Mouse (Mus musculus): Measurements from ENCODE around the gene Gabarap.
"Not testable (repeated sequence)": the region's sequence is repeated elsewhere in the genome, so short reads cannot be mapped to it uniquely, and the experiment has no call there.

Gene Gabarap

DNA sequence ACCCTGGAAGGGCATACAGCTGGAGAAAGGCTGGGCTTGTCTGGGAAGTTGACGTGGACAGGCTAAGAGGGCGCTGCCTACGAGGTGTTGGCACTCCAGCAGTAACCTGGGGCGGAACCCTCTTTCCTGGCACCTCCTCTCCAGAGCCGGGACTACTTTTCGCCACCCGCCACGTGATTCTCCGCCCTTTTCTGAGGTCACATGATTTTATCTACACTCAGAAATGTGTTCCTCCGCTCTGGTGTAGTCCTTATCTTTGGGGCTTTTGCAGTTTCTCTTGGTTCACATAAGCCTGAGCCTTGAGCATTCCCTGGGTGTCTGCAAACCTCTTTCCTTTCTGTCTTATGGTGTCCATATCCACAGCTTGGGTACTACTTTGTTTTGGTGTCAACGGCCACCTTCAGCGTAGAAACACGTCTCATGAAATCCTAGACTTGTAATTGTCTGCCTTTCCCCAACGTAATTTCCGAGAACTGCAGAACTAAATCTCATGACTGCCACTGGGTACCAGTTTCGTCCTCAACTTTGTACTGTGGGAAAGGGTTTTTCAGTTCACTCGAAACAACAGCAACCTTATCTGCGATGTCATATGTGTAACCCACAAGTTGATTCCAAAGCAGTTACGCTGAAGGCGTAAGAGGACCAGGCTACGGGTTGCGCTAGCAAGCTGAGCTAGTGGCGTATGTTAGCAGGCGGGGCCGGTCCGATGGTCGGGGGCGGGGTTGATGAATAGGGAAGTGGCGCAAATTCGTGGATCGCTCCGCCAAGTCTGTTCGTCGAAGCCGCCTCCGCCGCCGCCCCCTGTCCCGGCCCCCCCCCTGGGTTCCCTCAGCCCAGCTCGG lies at the start of gene Gabarap:
Gene Gabarap (plus strand): TSS at position 294 of the 842 bp plus-strand sequence.
- DNase-seq (ENCODE audit: low spot score): peak; percentile 98

DNA sequence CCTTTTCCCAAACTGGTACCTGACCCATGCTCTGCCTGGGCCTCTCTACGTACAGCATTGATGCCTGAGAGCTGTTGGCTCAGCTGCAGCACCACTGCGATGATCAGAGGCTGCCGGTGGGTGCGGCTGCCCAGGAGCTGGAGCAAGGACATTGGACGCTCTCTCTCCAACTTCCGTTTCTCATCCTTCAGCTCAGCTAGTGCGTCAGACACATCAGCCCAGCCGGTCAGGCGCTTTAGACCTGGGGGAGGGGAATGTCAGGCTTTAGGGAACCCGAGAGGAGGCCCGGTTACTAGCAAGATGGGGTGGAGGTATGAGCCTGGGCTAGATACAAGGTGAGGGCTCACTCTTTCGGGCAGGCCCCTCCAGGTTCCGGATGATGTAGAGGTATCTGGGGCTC lies 45.7 kb upstream of the Gabarap start:
- DNase-seq (ENCODE audit: low spot score): no peak

DNA sequence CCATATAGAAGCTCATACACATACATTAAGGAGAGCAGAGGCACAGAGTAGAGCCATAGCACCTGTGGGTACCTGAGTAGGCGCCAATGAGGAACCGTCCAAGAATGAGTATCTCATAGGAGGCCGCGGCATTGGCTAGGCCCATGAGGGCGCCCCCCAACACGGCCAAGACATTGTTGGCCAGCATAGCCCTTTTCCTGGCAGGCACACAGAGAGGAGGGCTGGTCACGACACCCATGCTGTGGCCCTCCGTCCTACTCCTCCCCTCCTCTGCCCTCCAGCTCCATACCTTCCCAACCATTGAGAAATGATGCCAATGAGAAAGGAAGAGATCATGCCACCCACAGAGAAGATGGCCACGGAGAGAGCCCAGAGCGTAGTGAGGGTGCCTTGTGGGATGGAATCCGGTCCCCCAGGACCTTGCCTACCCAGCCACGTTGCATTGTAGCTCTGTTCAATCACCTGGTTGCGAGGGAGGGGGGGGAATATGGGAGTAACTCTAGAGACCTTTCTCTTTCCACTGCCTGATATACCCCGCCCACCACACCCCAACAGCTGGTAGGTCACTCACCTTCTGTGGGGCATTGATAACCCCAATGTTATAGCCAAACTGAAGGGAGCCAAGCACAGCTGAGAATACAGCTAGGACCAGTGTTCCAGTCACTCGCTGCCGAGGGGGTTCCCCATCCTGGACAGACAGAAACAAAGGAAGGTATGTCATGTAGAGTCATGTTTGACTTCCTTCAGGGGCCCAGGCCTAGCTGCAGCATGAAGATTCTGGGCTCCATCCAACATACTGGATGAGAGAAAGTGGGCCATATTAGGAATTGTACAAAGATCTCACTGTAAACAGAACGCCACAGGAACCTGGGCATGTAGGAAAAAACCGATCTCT lies 44.7 kb upstream of the Gabarap start:
- no peak for DNase-seq (ENCODE audit: low spot score)

DNA sequence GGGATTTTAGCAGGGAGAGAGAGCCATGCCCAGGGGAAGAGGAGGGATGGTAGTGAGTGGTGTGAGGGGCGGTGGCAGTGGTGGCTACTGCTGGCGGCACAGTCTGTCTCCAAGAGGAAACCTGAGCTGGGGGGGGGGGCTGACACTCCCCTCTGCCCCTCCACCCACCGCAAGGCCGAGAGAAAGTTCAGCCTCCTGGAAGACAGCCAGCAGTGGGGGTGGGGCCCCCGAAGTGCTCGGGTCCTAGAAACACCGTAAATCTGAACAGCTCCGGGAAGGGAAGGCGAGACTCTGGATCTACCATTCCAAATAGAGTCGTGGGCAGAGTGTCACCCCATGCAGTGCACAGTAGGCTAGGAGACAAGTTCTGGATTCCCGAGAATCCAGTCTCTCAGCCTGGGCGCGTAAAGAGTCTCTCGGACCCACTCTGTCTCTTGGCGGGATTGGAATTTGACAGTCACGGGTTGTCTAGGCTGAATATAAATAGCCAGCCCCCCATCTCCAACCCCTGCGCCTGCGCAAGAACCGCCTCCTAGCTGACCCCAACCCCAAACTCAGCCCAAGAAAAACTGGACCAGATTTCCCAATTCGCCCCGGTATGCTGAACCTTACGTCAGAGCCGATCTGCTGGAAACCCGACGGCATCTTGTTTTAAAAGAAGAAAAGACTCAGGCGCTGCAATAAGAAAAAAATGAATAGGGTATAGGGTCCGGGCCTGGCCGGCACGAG lies 43.4 kb upstream of the Gabarap start:
- DNase-seq (ENCODE audit: low spot score): no peak

DNA sequence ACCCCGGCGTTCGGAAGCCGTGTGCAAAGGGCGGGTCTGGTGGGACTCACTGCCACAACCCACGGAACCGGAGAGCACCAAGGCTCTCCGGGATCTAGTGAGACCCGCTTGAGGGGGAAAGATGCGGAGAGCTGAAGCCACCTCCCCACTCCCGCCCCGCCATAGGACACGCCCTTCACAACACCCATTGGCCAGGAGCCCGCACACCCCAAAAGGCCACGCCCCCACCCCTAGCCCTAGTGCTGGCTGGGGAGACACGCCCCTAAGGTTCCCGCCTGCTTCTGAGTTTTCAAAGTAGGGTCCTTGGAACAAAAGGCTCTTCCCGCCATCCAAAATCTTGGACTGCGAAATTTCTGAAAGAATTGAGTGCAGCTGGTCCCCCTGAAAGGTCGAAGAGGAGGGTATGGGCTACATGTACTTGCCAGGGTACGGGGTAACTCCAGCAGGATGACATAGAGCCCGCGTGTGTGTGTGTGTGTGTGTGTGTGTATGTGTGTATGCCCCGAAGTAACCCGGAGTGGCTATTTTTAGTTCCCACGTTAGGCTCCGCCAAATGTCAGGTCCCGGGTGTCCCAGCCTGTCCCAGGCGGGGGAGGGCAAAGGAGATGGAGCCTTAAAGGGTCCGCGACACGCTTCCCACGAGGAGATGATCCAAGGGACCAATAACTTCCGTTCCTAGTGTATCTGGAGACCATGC lies 42.7 kb upstream of the Gabarap start, which contains the start of gene Slc2a4:
Gene Slc2a4 (minus strand): TSS at position 123 of the 697 bp plus-strand sequence.
- DNase-seq (ENCODE audit: low spot score): no peak

DNA sequence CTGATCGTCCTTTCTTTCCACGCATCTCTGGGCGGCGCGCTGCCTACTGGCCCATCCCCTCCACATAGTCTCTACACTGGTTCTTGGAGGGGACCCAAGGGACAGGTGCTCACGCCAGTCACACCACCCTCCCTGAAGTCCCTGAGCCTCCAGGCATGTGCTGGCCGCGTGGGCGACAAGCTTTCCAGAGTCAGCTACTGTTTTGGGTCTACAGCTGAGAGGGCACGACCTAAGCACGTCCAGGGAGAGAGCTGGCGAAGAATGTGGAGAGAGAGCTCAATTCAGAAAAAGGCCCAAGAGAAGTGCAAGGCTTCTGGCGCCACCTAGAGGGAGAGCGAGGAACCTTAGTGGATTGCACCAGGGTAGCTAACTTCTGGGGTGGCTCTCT lies 42.2 kb upstream of the Gabarap start:
- DNase-seq (ENCODE audit: low spot score): peak; percentile 62

DNA sequence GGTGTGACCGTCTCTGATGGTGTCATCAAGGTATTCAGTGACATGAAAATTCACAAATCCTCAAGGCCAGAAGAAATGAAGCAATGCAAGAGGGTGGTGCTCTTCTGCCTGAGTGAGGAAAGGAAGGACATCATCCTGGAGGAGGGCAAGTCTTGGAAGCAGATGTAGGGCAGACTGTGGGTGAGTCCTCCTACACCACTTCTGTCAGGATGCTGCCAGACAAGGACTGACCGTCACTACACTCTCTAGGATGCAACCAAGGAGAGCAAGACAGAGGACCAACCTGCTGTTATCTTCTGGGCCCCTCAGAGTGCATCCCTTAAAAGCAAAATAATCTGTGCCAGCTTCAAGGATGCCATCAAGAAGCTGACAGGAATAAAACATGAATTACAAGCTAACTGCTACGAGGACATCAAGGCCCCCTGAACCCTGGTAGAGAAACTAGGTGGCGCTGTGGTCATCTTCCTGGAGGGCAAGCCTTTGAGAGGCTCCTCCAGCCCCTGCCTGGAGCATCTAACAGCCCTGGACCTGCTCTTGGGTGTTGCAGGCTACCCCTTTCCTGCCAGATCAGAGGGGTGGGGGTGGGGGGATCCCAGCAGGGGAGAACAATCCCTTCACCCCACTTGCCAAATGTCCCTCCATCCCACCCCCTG lies 40.0 kb upstream of the Gabarap start:
- DNase-seq (ENCODE audit: low spot score): no peak

DNA sequence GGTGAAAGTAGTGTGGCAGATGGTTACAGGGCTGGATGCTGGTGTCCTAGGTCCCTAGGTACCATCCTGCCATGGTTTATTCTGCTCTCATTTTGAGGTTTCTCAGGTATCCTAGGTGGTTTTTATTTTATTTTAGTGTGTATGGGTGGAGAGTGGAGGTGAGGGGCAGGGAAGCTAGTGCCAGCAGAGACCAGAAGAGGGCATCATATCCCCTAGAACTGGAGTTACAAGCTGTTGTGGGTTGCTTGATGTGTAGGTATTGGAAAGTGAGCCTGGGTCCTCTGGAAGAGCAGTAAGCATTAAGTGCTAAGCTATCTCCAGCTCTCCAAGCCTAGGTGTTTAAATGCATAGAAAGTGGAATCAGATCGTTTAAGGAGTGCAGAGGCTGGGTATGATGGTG lies 38.7 kb upstream of the Gabarap start:
- no peak for DNase-seq (ENCODE audit: low spot score)

DNA sequence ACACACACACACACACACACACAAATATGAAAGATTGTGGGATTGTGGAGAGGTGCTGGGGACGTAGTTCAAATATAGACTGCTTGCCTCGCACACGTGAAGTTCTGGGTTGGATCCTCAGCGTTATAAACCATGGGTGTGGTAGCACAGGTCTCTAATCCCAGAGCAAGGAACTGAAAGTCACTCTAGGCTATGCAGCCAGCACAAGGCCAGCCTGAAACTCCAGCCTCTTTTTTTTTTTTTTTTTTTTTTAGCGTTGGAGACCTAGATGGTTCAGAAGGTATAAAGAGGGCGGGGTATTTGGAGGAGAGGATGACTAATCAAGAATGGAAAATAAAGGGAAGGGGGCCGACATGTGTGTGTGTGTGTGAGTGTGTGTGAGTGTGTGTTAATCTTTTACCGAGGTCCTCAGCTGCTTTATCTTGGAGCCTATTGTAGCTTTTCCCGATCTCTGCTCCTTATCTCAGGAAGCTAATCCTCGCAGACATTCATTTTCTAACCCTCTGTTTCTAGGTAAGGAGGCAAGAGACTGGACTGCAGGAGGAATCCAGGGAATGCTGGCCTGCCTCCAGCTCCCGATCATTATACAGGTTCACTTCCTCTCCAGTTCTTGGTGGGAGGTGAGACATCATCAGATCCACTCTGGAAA lies 37.6 kb upstream of the Gabarap start:
- no peak for DNase-seq (ENCODE audit: low spot score)

DNA sequence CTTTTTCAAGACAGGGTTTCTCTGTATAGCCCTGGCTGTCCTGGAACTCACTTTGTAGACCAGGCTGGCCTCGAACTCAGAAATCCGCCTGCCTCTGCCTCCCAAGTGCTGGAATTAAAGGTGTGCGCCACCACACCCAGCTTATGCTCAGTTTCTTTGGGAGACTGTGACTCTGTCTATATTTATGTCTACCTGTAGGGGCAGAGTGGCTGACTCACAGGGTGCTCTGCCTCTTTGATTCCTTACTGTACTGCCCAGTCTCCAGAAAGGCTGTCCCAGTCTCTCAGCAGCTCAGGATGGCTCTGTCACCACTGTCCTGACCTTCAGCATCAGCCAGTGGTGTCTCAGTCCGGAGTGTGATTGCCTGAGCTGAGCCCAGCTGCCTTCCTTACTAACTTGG lies 35.3 kb upstream of the Gabarap start:
- DNase-seq (ENCODE audit: low spot score): not testable (repeated sequence)

DNA sequence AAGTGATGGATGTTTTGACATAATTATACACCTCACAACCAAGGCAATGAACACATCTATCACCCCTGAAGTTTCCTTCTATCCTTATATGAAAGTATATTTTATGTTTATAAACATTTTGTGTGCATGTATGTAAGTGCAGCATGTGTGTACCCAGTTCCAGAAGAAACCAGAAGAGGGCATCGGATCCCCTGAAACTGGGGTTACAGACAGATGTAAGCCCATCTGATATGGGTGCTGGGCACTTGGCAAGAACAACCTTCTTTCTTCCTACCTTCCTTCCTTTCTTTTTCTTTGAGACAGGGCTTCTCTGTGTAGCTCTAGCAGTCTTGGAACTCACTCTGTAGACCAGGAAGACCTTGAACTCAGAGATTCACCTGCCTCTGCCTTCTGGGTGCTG lies 34.7 kb upstream of the Gabarap start:
- DNase-seq (ENCODE audit: low spot score): no peak

DNA sequence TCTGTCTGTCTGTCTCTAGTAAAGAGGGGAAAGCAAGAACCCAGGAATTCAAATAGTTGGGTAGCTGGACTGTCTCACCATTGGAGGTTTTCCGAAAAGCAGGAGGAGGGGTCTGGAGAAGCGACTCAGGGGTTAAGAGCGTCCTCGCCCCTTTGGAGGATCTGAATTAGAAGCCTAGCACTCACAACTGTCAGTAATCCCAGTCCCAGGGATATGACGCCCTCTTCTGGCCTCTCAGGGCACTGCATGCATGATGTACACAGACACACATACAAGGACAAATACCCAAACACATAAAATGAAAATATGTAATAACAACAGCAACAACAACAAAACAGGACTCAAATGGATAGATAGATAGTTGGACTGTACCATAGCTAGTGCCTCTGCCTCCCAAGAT lies 30.3 kb upstream of the Gabarap start:
- DNase-seq (ENCODE audit: low spot score): no peak

DNA sequence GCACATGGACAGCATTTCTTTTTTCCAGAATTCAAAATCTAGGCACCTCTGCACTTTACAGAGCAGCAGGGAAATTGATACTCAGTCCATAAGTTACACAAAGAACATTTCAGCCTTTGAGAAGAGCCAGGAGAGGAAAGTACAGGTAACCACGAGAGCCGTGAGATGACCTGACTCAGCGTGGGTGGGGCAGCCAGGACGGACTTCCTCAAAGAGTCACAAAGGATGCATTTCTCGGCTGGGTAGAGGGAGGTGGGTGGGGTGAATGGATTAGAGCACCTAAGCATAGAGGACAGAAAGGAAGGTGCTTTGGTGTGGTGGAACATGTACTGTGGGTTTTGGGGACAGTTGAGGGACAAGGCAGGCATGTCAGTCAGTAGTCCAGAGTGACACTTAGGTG lies 29.1 kb upstream of the Gabarap start:
- no peak for DNase-seq (ENCODE audit: low spot score)

DNA sequence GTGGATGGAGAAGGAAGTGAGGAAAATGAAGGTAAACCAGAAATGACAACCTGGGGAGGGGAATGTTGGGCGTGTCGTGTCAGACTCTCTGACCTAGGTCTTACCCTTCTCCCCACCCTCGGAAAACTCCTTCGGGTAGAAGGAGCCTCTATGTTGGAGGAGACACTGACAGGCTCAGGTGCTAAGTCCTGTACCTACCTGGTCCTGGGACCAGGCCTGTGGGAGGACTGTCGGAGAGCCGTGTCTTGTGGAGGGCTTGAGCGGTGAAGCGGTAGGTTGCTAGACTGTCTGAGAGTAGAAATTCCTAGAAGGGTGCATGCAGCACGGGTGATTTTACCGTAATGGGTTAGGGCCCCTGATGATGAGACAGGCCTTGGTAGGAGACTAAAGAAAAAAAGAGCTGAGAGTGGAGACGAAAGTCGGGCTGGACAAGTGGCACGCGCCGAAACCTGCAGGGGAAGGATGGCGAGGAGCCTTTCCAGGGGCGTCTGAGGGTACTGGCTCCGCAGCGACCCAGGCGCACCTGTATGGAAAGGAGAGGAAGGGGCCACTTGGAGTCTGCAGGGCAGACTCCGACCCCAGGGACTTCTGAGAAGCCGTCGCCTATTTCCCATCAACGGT lies 26.2 kb upstream of the Gabarap start, which contains the start of gene Cldn7:
Gene Cldn7 (plus strand): TSS at position 130 of the 621 bp plus-strand sequence.
- DNase-seq (ENCODE audit: low spot score): no peak

DNA sequence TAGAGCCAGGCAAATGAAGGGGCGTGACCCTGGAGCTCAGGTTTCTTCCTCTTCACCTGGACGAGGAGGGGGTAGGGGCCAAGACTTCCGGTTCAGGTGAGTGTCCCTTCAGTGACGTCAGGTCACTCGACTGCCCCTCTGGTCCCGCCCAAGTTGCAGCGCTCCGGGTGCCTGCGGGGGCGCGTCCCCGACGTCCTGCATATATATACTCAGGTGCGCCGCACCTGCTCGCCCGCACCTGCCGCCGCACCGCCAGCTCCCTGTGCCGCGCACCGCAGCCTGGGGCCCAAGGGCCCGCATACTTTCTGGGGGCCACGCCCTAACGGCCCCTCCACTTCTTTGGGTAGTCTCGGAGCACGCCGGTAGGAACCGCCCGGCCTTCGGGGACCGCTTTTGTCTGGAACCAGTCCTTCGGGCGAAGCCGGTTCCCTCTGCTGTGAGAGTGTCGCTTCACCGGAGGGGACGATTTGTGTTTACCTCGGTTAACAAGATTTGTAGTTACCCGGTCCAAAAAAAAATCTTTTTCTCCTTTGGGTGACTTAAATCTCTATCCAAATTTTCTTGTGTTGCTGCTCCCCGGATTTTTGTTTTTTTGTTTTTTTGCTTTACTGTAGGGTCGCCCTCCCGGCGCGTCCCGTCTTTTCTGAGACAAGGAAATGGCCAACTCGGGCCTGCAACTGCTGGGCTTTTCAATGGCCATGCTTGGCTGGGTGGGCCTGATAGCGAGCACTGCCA lies 25.5 kb upstream of the Gabarap start:
- no peak for DNase-seq (ENCODE audit: low spot score)

DNA sequence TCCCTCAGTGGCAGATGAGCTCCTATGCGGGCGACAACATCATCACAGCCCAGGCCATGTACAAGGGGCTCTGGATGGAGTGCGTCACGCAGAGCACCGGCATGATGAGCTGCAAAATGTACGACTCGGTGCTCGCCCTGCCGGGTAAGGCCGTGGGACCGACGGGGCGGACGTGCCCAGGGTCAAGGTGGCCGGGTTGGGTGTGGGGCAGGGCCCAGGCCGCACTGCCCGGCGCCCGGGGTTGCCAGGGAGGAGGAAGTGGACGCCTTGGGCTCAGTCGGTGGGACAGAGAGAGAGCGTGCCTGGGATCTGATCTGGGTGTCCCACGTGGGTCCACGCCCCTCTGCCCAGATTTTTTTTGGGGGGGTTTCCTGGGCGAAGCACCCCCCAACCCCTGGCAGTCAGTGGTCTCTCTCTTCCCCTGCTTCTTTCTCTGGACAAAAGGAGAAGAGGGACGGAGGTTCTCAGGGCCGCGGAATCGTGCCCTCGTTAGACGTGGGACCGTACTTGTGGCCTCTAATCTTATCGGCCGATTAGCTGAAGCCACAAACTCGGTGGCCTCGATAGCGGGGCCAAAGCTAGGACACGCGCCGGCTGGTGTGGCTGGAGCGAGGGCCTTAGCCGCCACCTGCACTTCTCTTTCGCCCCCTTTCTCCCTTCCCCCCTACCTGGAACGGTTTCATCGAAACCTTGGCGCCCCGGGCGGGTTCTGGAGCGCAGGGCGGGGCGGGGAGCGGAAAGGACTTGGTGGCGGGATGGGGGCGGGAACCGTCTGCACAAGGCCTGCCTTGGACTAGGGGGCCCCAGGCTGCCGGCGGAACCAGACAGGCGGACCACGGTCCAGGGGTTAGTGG lies 24.7 kb upstream of the Gabarap start:
- DNase-seq (ENCODE audit: low spot score): no peak

DNA sequence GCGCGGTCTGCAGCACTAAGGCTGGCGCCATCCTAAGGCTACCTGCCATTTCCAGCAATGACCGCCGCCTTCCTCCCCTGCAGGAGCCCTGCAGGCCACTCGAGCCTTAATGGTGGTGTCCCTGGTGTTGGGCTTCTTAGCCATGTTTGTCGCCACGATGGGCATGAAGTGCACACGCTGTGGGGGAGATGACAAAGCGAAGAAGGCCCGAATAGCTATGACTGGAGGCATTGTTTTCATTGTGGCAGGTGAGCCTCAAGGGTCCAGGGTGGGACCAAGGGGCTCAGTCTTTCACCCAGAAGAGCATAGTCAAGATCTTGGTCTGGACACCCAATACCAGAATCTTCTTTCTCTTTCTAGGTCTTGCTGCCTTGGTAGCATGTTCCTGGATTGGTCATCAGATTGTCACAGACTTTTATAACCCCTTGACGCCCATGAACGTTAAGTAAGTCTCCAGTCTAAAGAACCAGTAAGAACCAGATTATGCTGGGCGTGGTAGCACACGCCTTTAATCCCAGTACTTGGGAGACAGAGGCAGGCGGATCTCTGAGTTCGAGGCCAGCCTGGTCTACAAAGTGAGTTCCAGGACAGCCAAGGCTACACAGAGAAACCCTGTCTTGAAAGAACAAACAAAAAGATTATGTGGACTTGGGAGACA lies 24.0 kb upstream of the Gabarap start:
- DNase-seq (ENCODE audit: low spot score): no peak

DNA sequence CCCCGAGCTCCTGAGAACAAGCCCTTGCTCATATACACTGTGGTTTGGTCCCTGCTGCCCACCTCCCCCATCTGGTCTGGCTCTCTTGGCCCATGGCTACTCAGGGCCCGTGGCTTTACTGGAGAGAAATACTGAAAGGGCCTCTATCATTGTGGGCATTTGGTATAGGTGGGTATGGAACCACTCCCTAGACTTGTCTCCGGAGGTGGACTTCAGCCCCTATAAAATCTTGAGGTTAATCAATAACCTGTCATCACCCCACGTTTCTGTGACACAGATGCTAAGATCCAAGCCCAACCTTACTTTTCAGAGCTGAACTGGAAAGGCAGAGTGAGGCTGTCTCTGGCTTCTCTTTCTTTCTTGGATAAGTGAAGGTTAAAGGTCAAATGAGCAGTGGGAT lies 22.1 kb upstream of the Gabarap start:
- no peak for DNase-seq (ENCODE audit: low spot score)

Measured in layer of hippocampus, adult 9-10 months (tissue).